Mouse (Mus musculus) kidney, adult 2 months (tissue): ENCODE data around the gene Bicra.

Experiments used
- CTCF ChIP-seq: fragments of 200-500 bp; conservative IDR thresholded peaks from 2 replicates; pipeline ENCODE4 v1.5.1; 2011; ENCODE audit warnings: low read depth, mild to moderate bottlenecking, control low read depth, low read length, moderate library complexity, mixed read lengths; ENCODE audit not compliant: insufficient read depth, insufficient read length
- POLR2A ChIP-seq: fragments of 200-500 bp; IDR thresholded peaks from one replicate; pipeline ENCODE4 v1.6.1; 2011; ENCODE audit warnings: low read depth, low read length, control low read depth

- TF ChIP-seq POLR2A (no peak), CTCF (no peak)
Measured at GRCm38 (mm10) chr7:15931635-15932034, 116.1 kb downstream of the Bicra start.
